Mouse (Mus musculus) CH12.LX (cell line): ENCODE results near the gene Vmn1r75.

Experiments used
- CTCF ChIP-seq, 2 experiments: IDR thresholded peaks in 1 of 2; conservative IDR thresholded peaks in 1 of 2; 2 replicates each; pipeline ENCODE4 v1.5.1; 2011 to 2012; ENCODE audit warnings: low read depth in 2 of 2, low read length in 2 of 2, improper control_type of control experiment in 1 of 2, inconsistent platforms in 1 of 2, mild to moderate bottlenecking in 1 of 2, moderate library complexity in 1 of 2
- EP300 ChIP-seq: IDR thresholded peaks from 2 replicates; pipeline ENCODE4 v1.6.1; 2011; ENCODE audit warnings: low read length, improper control_type of control experiment
- MAFK ChIP-seq: IDR thresholded peaks from 2 replicates; pipeline ENCODE4 v1.6.1; 2011; ENCODE audit warnings: low read length, improper control_type of control experiment; ENCODE audit not compliant: insufficient replicate concordance
- MAX ChIP-seq: IDR thresholded peaks from 2 replicates; pipeline ENCODE4 v1.6.1; 2011; ENCODE audit warnings: low read length, improper control_type of control experiment
- POLR2A ChIP-seq: IDR thresholded peaks from 2 replicates; pipeline ENCODE4 v1.6.1; 2011; ENCODE audit warnings: low read depth, mild to moderate bottlenecking, improper control_type of control experiment, low read length
- SIN3A ChIP-seq: IDR thresholded peaks from 2 replicates; pipeline ENCODE4 v1.6.1; 2012; ENCODE audit warnings: low read length, improper control_type of control experiment, inconsistent platforms
- TBP ChIP-seq: conservative IDR thresholded peaks from 2 replicates; pipeline ENCODE4 v1.6.1; 2011; ENCODE audit warnings: low read depth, low read length, improper control_type of control experiment

DNA sequence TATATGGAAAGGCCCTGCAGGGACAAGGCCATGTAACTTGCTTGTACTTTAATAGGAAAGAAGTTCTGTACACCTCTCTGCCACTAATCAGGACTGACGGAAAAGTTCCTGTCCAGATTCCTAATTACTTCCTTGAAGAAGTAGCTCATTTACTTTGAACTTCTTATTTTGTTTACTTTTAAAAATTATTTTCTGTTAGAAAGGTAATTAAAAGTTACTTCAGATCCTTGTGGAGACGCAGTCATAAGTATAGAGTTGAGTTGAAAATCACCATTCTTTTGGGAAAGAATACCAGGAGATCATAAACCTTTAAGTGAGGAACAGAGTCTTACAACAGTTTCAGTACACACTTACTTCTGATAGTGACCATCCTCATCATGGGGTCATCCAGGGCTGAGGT, 40.8 kb upstream of the Vmn1r75 start, which contains the start of gene Vmn1r74:
- TF ChIP-seq POLR2A (no peak), TBP (no peak), EP300 (no peak), CTCF (conservative IDR thresholded peaks at IDR 0.05 in 1 of 2, IDR thresholded peaks at IDR 0.05 in 1 of 2; ENCODE audit: low read depth in 2 of 2, low read length in 2 of 2) (no peak), MAFK (no peak), MAX (no peak), SIN3A (no peak)
